In genomic region chr5:119793972-119794371, GRCm38 (mm10) we compare ENCODE assay signal across 25 mouse cellular contexts. TPM values are rescaled to one million over a fixed set of nuclear protein-coding genes. Genes with fewer than 3 reads are reported as not detected.
"Had no signal": no experiment of that assay in that cellular context is flagged by ENCODE, and none has a peak within 500 bp of the region (broad histone marks: within the 10 kb centered on the region; RNA-seq: fewer than 3 reads in every experiment).

No protein-coding gene starts in this region.

- H3K4me1 ChIP-seq: limb, embryonic 12.5 days had no signal

- H3K27ac ChIP-seq: left cerebral cortex, adult 2 months; limb, embryonic 12.5 days; limb, embryonic 15.5 days; liver, embryonic 14.5 days; lung, embryonic 15.5 days had no signal

- H3K9ac ChIP-seq: limb, embryonic 12.5 days; limb, embryonic 15.5 days; liver, embryonic 14.5 days; liver, postnatal 0 days; lung, embryonic 15.5 days had no signal

- H3K4me3 ChIP-seq: left cerebral cortex, adult 2 months; limb, embryonic 12.5 days; limb, embryonic 15.5 days; lung, embryonic 15.5 days had no signal

- DNase-seq: kidney, postnatal 10 days; kidney, postnatal 36 days; layer of hippocampus, postnatal 36 days; liver, postnatal 0 days; lung, postnatal 10 days; lung, postnatal 4 days; midbrain, embryonic 14.5 days; thymus, adult 18-20 months; thymus, postnatal 36 days had no signal

- H3K9me3 ChIP-seq: limb, embryonic 12.5 days; limb, embryonic 15.5 days; lung, embryonic 15.5 days had no signal

- ATAC-seq: liver, postnatal 0 days had no signal

- H3K4me2 ChIP-seq: limb, embryonic 12.5 days; limb, embryonic 15.5 days; liver, embryonic 11.5 days; lung, embryonic 15.5 days; midbrain, embryonic 11.5 days had no signal

- H3K36me3 ChIP-seq: limb, embryonic 12.5 days; limb, embryonic 15.5 days; lung, embryonic 15.5 days had no signal

RNA-seq across cellular contexts. Expression of gene Tbx5, which starts 38.5 kb away (rescaled TPM):
- total RNA-seq: layer of hippocampus, adult 8-10 months; layer of hippocampus, postnatal 10 days; layer of hippocampus, postnatal 36 days; left cerebral cortex, adult 2 months; left cerebral cortex, postnatal 10 days; left cerebral cortex, postnatal 36 days; megakaryocyte progenitor cell, adult 5-6 weeks; megakaryocyte-erythroid progenitor cell, adult 5-6 weeks; midbrain, postnatal 0 days had no signal
- polyA plus RNA-seq: liver, postnatal 0 days; midbrain, embryonic 11.5 days; small intestine, adult 2 months; spleen, adult 2 months had no signal
